Mouse (Mus musculus): Measurements from ENCODE around the gene Cd164.

Cd164 gene

GRCm38 (mm10) chr10:41500941-41501340, 18.3 kb upstream of the Cd164 start:
- no peak for DNase-seq (ENCODE audit: low spot score in 2 of 2)

GRCm38 (mm10) chr10:41504996-41505395, 14.2 kb upstream of the Cd164 start:
- no peak for DNase-seq (ENCODE audit: low spot score in 2 of 2)

GRCm38 (mm10) chr10:41505446-41505845, 13.8 kb upstream of the Cd164 start:
- peak; percentile 40 to 65 for DNase-seq (ENCODE audit: low spot score in 2 of 2)

GRCm38 (mm10) chr10:41509160-41509559, 10.1 kb upstream of the Cd164 start:
- DNase-seq (ENCODE audit: low spot score in 2 of 2), result peak in 1 of 2 experiments; percentile 35

GRCm38 (mm10) chr10:41514301-41514700, 4.9 kb upstream of the Cd164 start:
- DNase-seq (ENCODE audit: low spot score in 2 of 2), result no peak

- DNase-seq (ENCODE audit: low spot score in 2 of 2), result no peak
Measured at GRCm38 (mm10) chr10:41514921-41515320, 4.3 kb upstream of the Cd164 start.

- DNase-seq (ENCODE audit: low spot score in 2 of 2), result peak; percentile 78 to 82
Measured at GRCm38 (mm10) chr10:41518508-41518980, 670 bp upstream of the Cd164 start.

- peak; percentile 61 to 62 for DNase-seq (ENCODE audit: low spot score in 2 of 2)
Measured at GRCm38 (mm10) chr10:41519640-41520409, 611 bp downstream of the Cd164 start.

GRCm38 (mm10) chr10:41520410-41520673, 1.1 kb downstream of the Cd164 start:
- DNase-seq (ENCODE audit: low spot score in 2 of 2), result no peak

- DNase-seq (ENCODE audit: low spot score in 2 of 2), result no peak
Measured at GRCm38 (mm10) chr10:41523386-41523785, 4.2 kb downstream of the Cd164 start.

GRCm38 (mm10) chr10:41525696-41526095, 6.5 kb downstream of the Cd164 start:
- no peak for DNase-seq (ENCODE audit: low spot score in 2 of 2)

- DNase-seq (ENCODE audit: low spot score in 2 of 2), result no peak
Measured at GRCm38 (mm10) chr10:41529972-41530371, 10.8 kb downstream of the Cd164 start.

- DNase-seq (ENCODE audit: low spot score in 2 of 2), result no peak
Measured at GRCm38 (mm10) chr10:41535991-41536390, 16.8 kb downstream of the Cd164 start.

GRCm38 (mm10) chr10:41536714-41537113, 17.5 kb downstream of the Cd164 start:
- no peak for DNase-seq (ENCODE audit: low spot score in 2 of 2)

GRCm38 (mm10) chr10:41537226-41537982, 18.2 kb downstream of the Cd164 start:
- DNase-seq (ENCODE audit: low spot score in 2 of 2), result no peak

- no peak for DNase-seq (ENCODE audit: low spot score in 2 of 2)
Measured at GRCm38 (mm10) chr10:41537983-41538330, 18.7 kb downstream of the Cd164 start.

- no peak for DNase-seq (ENCODE audit: low spot score in 2 of 2)
Measured at GRCm38 (mm10) chr10:41538986-41539385, 19.8 kb downstream of the Cd164 start.

GRCm38 (mm10) chr10:41542057-41542456, 22.8 kb downstream of the Cd164 start:
- DNase-seq (ENCODE audit: low spot score in 2 of 2), result no peak

GRCm38 (mm10) chr10:41543439-41543838, 24.2 kb downstream of the Cd164 start:
- DNase-seq (ENCODE audit: low spot score in 2 of 2), result no peak

GRCm38 (mm10) chr10:41543844-41544243, 24.6 kb downstream of the Cd164 start:
- no peak for DNase-seq (ENCODE audit: low spot score in 2 of 2)

- DNase-seq (ENCODE audit: low spot score in 2 of 2), result no peak
Measured at GRCm38 (mm10) chr10:41544481-41545190, 25.4 kb downstream of the Cd164 start.

GRCm38 (mm10) chr10:41545224-41545755, 26.1 kb downstream of the Cd164 start:
- no peak for DNase-seq (ENCODE audit: low spot score in 2 of 2)
